Mouse (Mus musculus) heart, embryonic 16.5 days (tissue): ENCODE data around the gene Hist1h2ai. TPM values are rescaled to one million over a fixed set of nuclear protein-coding genes. Genes with fewer than 3 reads are reported as not detected.
"Not testable (repeated sequence)": the region's sequence is repeated elsewhere in the genome, so short reads cannot be mapped to it uniquely, and the experiment has no call there.

Source experiments
- ATAC-seq: fragments of 200-750 bp; cut with Nextera tagmentation; replicated peaks from 2 replicates; pipeline ENCODE4 v1.8.0; 2017; ENCODE audit warnings: moderate number of reproducible peaks; ENCODE audit not compliant: insufficient read depth, low FRiP score; ENCODE audit errors: extremely low read depth
- H3K27ac ChIP-seq: fragments of 300-500 bp; sonication (generic); 2 replicates; pipeline ENCODE4 v1.5.1; 2014; ENCODE audit warnings: mild to moderate bottlenecking, low read length, control low read depth, moderate library complexity
- H3K27me3 ChIP-seq: fragments of 300-500 bp; sonication (generic); 2 replicates; pipeline ENCODE4 v1.6.1; 2014; ENCODE audit warnings: low read length, mixed read lengths; ENCODE audit not compliant: control insufficient read depth, insufficient read depth
- H3K36me3 ChIP-seq: fragments of 300-500 bp; sonication (generic); 2 replicates; pipeline ENCODE4 v1.6.1; 2014; ENCODE audit not compliant: control insufficient read depth, insufficient read depth
- H3K4me1 ChIP-seq: fragments of 300-500 bp; sonication (generic); 2 replicates; pipeline ENCODE4 v1.6.1; 2014; ENCODE audit warnings: low read length, mixed read lengths; ENCODE audit not compliant: control insufficient read depth, insufficient read depth
- H3K4me2 ChIP-seq: fragments of 300-500 bp; sonication (generic); 2 replicates; pipeline ENCODE4 v1.6.1; 2014; ENCODE audit warnings: low read depth, mild to moderate bottlenecking, control low read depth, low read length
- H3K4me3 ChIP-seq: fragments of 300-500 bp; sonication (generic); 2 replicates; pipeline ENCODE4 v1.5.1; 2014; ENCODE audit warnings: mild to moderate bottlenecking, control low read depth, low read length
- H3K9ac ChIP-seq: fragments of 300-500 bp; sonication (generic); 2 replicates; pipeline ENCODE4 v1.6.1; 2014; ENCODE audit warnings: low read length, control low read depth
- H3K9me3 ChIP-seq: fragments of 300-500 bp; sonication (generic); replicated peaks from 2 replicates; pipeline ENCODE4 v1.6.1; 2016; ENCODE audit warnings: low read length; ENCODE audit not compliant: control insufficient read depth
- WGBS: fragments of 180-500 bp; shearing (Covaris S2); extraction: QIAGEN DNeasy Blood & Tissue Kit; methylation state at CpG from one replicate; pipeline ENCODE4 v1.1.7; 2014; 5-methylcytosine and 5-hydroxymethylcytosine counted together
- polyA plus RNA-seq: library from polyadenylated mRNA; unstranded; fragments of >200 nt; fragmentation: Nextera tagmentation; extraction: Ambion mirVana; gene quantifications from 2 replicates; pipeline ENCODE4 v1.2.1, GENCODE M21; 2015

The Hist1h2ai gene
- polyA plus RNA-seq, 1 experiment from 2014 or later: 4.3 TPM

- no peak for ATAC-seq
- peak overlapping the region; percentile 65 for H3K9ac ChIP-seq
- no peaks in the 10 kb centered on the region for H3K36me3 ChIP-seq
- peak overlapping the region; percentile 81 for H3K27ac ChIP-seq
- peak overlapping the region; percentile 52 for H3K4me3 ChIP-seq
- under 1% methylated on average over 22 of the region's 22 CpGs for WGBS
- H3K9me3 ChIP-seq: no peaks in the 10 kb centered on the region
- no peaks in the 10 kb centered on the region for H3K27me3 ChIP-seq
- peak overlapping the region; percentile 91 for H3K4me2 ChIP-seq
- peaks cover 21% of the 10 kb centered on the region for H3K4me1 ChIP-seq
These were observed 925 bp upstream of the Hist1h2ai start for GRCm38 (mm10) chr13:21715131-21715863.

- peak overlapping the region; percentile 86 for H3K27ac ChIP-seq
- H3K4me1 ChIP-seq: peaks cover 21% of the 10 kb centered on the region
- H3K9me3 ChIP-seq, H3K27me3 ChIP-seq, H3K36me3 ChIP-seq: not testable (repeated sequence)
- 0% methylated on average over 10 of the region's 38 CpGs for WGBS
- H3K4me3 ChIP-seq: peak overlapping the region; percentile 51
- H3K4me2 ChIP-seq: peak overlapping the region; percentile 91
- ATAC-seq: peak; percentile 10; the same call in 1 of the 2 replicates
- peak overlapping the region; percentile 60 for H3K9ac ChIP-seq
These were observed 544 bp downstream of the Hist1h2ai start for GRCm38 (mm10) chr13:21716540-21717391.

GRCm38 (mm10) chr13:21717397-21718357 lies 1.5 kb downstream of the Hist1h2ai start, which contains the start of gene Hist1h3h:
Gene Hist1h3h (plus strand): TSS chr13:21717659.
- Histone ChIP-seq H3K27ac (peak within 1 kb of the TSS; percentile 86), H3K4me3 (peak within 1 kb of the TSS; percentile 54), H3K4me2 (peak within 1 kb of the TSS; percentile 91), H3K9ac (peak within 1 kb of the TSS; percentile 74), H3K4me1 (peaks cover 26% of the 10 kb centered on the region)
- not testable (repeated sequence) for H3K9me3 ChIP-seq, H3K36me3 ChIP-seq, H3K27me3 ChIP-seq
- WGBS: 3% methylated on average over 24 of the region's 56 CpGs
- peak; percentile 32 for ATAC-seq

- no peaks in the 10 kb centered on the region for H3K9me3 ChIP-seq
- WGBS: 65% methylated on average over 4 of the region's 4 CpGs
- peak overlapping the region; percentile 69 for H3K27ac ChIP-seq
- H3K9ac ChIP-seq: peak overlapping the region; percentile 74
- no peak for ATAC-seq
- H3K4me2 ChIP-seq: peak overlapping the region; percentile 75
- no peaks in the 10 kb centered on the region for H3K36me3 ChIP-seq
- peak overlapping the region; percentile 54 for H3K4me3 ChIP-seq
- H3K4me1 ChIP-seq: peaks cover 29% of the 10 kb centered on the region
- no peaks in the 10 kb centered on the region for H3K27me3 ChIP-seq
These were observed 2.3 kb downstream of the Hist1h2ai start for GRCm38 (mm10) chr13:21718381-21719080.

- Histone ChIP-seq H3K4me2 (peak overlapping the region; percentile 65), H3K9ac (peak overlapping the region; percentile 42), H3K4me1 (peaks cover 21% of the 10 kb centered on the region), H3K27ac (peak overlapping the region; percentile 75), H3K4me3 (peak overlapping the region; percentile 49)
- 4% methylated on average over 21 of the region's 44 CpGs for WGBS
- not testable (repeated sequence) for H3K9me3 ChIP-seq, H3K36me3 ChIP-seq, H3K27me3 ChIP-seq
- ATAC-seq: peak; percentile 3; the same call in 1 of the 2 replicates
These were observed 5.0 kb downstream of the Hist1h2ai start for GRCm38 (mm10) chr13:21721107-21721756.

- Histone ChIP-seq H3K4me3 (peak within 1 kb of the TSS; percentile 49), H3K27ac (peak within 1 kb of the TSS; percentile 76), H3K4me2 (peak within 1 kb of the TSS; percentile 65), H3K9ac (peak within 1 kb of the TSS; percentile 42), H3K4me1 (peaks cover 20% of the 10 kb centered on the region)
- not testable (repeated sequence) for H3K36me3 ChIP-seq, H3K9me3 ChIP-seq, H3K27me3 ChIP-seq
- 1% methylated on average over 37 of the region's 37 CpGs for WGBS
- peak; percentile 95 for ATAC-seq
These were observed 5.6 kb downstream of the Hist1h2ai start, which contains the start of gene Hist1h2bm for GRCm38 (mm10) chr13:21721757-21722372. Gene Hist1h2bm (plus strand): TSS chr13:21722044.

- Histone ChIP-seq H3K9ac (peak overlapping the region; percentile 37), H3K27ac (peak overlapping the region; percentile 76), H3K36me3 (no peaks in the 10 kb centered on the region), H3K4me1 (peaks cover 17% of the 10 kb centered on the region), H3K9me3 (no peaks in the 10 kb centered on the region), H3K4me2 (peak overlapping the region; percentile 65), H3K27me3 (no peaks in the 10 kb centered on the region), H3K4me3 (peak overlapping the region; percentile 49)
- 3% methylated on average over 11 of the region's 11 CpGs for WGBS
- ATAC-seq: peak; percentile 9; the same call in 1 of the 2 replicates
These were observed 6.2 kb downstream of the Hist1h2ai start for GRCm38 (mm10) chr13:21722373-21722925.
